Mouse (Mus musculus): ENCODE measurements at regions not wholly inside any gene's neighbourhood (a gene's known extent, or its start where the extent isn't known, plus 50 kb on each side); places are given as distances from the start of the nearest gene placed in this dataset.

DNA sequence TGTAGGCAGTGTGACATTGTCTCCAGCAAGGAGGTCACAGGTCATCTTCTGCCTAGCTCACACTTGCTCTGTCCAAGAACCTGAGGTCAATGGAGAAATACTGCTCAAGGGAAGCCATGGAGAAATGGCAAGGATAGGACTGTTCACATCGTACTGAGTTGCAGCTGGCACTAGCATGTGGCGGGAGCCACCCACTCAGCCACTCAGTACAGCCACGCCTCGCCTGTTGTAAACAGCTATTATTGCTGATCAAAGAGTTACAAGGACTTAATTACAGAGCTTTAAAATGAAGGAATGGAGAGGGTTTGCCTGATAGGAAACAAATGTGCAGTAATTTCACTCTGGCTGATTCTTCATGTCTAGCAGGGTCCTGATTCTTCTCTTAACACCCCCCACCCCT is 64.8 kb downstream of the Dll1 start:
- ATAC-seq (ENCODE audit: low FRiP score) = peak; percentile 61; the same call in 1 of the 2 replicates

DNA sequence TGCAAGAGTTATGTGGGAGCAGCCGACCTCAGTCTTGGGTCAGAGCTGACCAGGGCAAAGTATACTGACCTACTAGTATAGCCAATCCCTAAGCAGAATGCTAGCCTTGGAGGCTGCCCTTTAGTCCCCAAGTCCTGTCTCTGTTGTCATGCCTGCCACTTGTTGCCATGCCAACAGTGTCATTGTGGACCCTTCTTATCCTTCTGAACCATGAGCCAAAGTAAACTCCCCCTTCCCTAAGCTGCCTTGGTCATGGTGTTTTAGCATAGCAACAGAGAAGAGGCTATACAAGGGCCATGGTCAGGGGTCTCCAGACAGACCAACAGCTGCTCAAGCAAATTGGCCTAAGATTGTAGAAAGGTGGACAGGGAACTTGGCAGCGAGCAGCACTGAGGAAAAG is 66.2 kb downstream of the Dll1 start:
- WGBS = 76% methylated on average over 2 of the region's 2 CpGs

More for the DNA sequence above, 64.8 kb downstream of the Dll1 start:
- H3K27me3 ChIP-seq = 0 out of 2 replicates have a peak, but pooled peaks cover 4% of the 10 kb centered on the region
- peaks cover 6% of the 10 kb centered on the region; the same call in 1 of the 2 replicates for H3K4me1 ChIP-seq
- WGBS = 55% methylated on average over 4 of the region's 4 CpGs
- no peak overlapping the region for H3K4me2 ChIP-seq
- H3K9me3 ChIP-seq = no peaks in the 10 kb centered on the region
- no peak overlapping the region for H3K9ac ChIP-seq
- H3K4me3 ChIP-seq (replicated peaks) = no peak overlapping the region
- H3K36me3 ChIP-seq (replicated peaks) = no peaks in the 10 kb centered on the region
- no peak overlapping the region for H3K27ac ChIP-seq

DNA sequence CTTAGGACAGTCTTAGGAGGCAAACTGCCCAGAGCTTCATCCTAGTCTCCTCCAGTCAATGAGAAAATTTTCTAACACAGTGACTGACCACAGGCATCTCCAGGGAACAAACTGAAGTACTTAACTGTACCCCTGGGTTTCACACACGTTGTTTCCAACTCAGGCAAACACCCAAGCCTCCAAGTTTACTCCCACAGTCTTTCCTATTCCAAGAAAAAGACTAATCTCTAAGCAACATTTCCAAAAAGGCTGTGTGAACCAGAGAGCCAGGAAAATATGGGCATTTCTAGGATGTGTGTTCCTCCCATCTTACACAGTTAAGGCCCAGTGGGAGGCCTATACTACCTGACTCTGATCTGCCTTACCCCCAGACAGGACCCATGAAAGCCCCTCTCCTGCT is 74.6 kb downstream of the Dll1 start:
- Histone ChIP-seq H3K27ac (no peak overlapping the region), H3K9ac (no peak overlapping the region), H3K4me1 (no peaks in the 10 kb centered on the region), H3K27me3 (no peaks in the 10 kb centered on the region), H3K9me3 (no peaks in the 10 kb centered on the region), H3K4me3 (replicated peaks) (no peak overlapping the region), H3K4me2 (no peak overlapping the region), H3K36me3 (replicated peaks) (no peaks in the 10 kb centered on the region)
- ATAC-seq (ENCODE audit: low FRiP score) = no peak
- 60% methylated on average over 1 of the region's 1 CpGs for WGBS

More for the DNA sequence above, 66.2 kb downstream of the Dll1 start:
- Histone ChIP-seq H3K27ac (no peak overlapping the region), H3K4me1 (peaks cover 6% of the 10 kb centered on the region; the same call in 1 of the 2 replicates), H3K27me3 (0 out of 2 replicates have a peak, but pooled peaks cover 4% of the 10 kb centered on the region), H3K36me3 (replicated peaks) (no peaks in the 10 kb centered on the region), H3K4me2 (no peak overlapping the region), H3K9ac (no peak overlapping the region), H3K4me3 (replicated peaks) (no peak overlapping the region), H3K9me3 (no peaks in the 10 kb centered on the region)
- no peak for ATAC-seq (ENCODE audit: low FRiP score)

DNA sequence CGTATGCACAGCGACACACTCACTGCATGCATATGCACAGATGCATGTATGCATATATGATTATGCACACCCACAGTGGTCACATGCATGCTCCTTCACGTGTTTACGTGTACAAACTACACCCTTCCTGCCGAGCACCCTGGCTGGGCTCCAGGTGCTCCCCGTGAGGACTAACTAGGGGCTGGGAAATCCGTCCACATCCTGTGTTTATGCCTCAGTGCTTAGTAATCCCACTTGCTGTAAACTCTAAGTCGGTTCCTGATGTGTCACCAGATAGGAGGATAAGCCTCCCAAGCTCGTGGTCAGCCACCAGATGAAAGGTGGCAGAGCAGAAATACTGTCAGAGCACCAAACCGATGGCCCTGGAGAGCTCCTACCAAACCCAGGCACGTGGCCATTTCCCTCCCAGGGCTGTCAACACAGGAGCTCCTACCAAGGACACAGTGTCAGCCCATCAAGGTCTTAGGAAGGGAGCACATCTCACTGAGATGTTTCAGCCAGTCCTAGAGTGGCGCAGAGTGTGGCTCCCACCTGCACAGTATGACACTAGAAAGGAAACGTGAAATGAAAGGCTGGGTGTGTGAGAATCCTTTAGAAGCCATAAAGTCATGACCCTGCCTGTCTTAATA is 76.8 kb downstream of the Dll1 start:
- ATAC-seq (ENCODE audit: low FRiP score) = no peak
- H3K9me3 ChIP-seq = no peaks in the 10 kb centered on the region
- no peak overlapping the region for H3K4me3 ChIP-seq (replicated peaks)
- H3K36me3 ChIP-seq (replicated peaks) = no peaks in the 10 kb centered on the region
- no peaks in the 10 kb centered on the region for H3K4me1 ChIP-seq
- WGBS = 81% methylated on average over 13 of the region's 13 CpGs
- no peak overlapping the region for H3K27ac ChIP-seq
- H3K27me3 ChIP-seq = no peaks in the 10 kb centered on the region
- H3K9ac ChIP-seq = no peak overlapping the region
- no peak overlapping the region for H3K4me2 ChIP-seq

DNA sequence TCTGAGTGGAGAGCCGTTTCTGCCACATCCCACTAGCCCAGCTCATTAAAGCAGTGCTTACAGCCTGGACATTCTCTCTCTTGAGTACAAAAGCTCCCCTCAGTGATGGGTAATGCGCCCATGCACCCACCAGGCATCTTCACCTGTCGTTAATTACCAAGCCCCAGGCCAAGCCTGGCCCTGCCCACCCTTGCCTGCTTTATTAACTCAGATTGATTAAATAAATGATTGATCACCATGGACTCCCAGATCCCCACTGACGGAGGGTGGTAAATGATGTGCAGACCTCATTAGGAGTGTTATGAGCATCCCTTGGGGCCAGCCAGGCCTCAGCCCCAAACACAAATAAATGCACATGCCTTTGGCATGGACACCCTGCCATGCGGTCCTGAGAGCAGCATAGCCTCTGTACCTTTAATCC is 82.5 kb downstream of the Dll1 start:
- 33% methylated on average over 5 of the region's 5 CpGs for WGBS
- Histone ChIP-seq H3K9ac (no peak overlapping the region), H3K36me3 (replicated peaks) (no peaks in the 10 kb centered on the region), H3K4me1 (peaks cover 6% of the 10 kb centered on the region), H3K4me3 (replicated peaks) (no peak overlapping the region), H3K4me2 (no peak overlapping the region), H3K9me3 (no peaks in the 10 kb centered on the region), H3K27me3 (no peaks in the 10 kb centered on the region), H3K27ac (no peak overlapping the region)
- peak; percentile 58; the same call in 1 of the 2 replicates for ATAC-seq (ENCODE audit: low FRiP score)

DNA sequence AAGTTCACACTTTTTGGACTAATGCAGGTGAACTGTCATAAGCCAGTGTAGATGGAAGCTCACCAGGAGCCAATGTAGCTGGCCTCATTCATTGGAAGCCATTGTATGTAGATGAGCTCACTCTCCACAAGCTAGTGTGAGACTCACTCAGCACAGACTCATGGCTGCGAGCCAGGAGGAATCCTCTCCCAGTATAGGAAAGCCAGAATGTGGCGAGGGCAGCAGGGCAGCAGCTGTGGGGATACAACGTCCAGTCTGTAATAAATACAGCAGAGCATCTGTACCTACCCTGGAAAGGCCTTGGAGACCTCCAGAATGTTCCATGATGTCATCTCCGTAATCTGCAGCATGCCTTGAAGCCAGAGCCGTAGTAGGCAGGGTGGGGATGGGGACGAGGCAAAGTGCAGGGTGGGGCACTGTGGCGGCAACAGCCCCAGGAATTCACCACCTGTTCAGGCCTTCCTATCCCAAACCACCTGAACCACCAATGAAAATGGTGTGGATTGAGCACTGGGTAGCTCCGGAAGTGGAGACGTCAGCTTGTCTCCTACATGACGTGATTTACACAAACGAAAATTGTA is 84.1 kb downstream of the Dll1 start:
- Histone ChIP-seq H3K27me3 (no peaks in the 10 kb centered on the region), H3K9ac (no peak overlapping the region), H3K27ac (no peak overlapping the region), H3K36me3 (replicated peaks) (no peaks in the 10 kb centered on the region), H3K4me1 (peaks cover 6% of the 10 kb centered on the region), H3K4me3 (replicated peaks) (no peak overlapping the region), H3K9me3 (no peaks in the 10 kb centered on the region), H3K4me2 (no peak overlapping the region)
- ATAC-seq (ENCODE audit: low FRiP score) = no peak
- 88% methylated on average over 11 of the region's 11 CpGs for WGBS

DNA sequence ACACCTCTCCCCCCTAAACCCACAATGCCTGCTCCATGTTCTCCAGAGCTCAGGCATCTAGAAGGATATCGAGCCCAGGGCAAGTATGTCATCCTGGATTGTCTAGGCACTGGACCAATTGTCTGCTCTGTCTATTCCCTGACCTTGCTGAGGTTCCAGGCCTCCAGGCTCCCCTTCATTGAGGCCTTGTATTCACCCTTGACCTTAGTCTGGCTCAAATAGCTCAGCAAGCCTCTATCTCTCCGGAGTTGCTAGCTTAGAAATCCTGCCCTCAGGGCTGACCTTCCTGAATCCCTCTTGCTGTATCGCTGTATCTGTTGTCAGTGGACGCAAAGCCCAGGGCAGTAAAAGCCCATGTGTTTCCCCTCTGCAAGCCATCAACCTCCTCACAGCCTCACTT is 85.0 kb downstream of the Dll1 start:
- H3K27ac ChIP-seq = no peak overlapping the region
- ATAC-seq (ENCODE audit: low FRiP score) = no peak
- no peaks in the 10 kb centered on the region for H3K36me3 ChIP-seq (replicated peaks)
- no peak overlapping the region for H3K9ac ChIP-seq
- H3K9me3 ChIP-seq = no peaks in the 10 kb centered on the region
- no peaks in the 10 kb centered on the region for H3K27me3 ChIP-seq
- WGBS = 70% methylated on average over 4 of the region's 4 CpGs
- peaks cover 6% of the 10 kb centered on the region for H3K4me1 ChIP-seq
- H3K4me2 ChIP-seq = no peak overlapping the region
- no peak overlapping the region for H3K4me3 ChIP-seq (replicated peaks)

DNA sequence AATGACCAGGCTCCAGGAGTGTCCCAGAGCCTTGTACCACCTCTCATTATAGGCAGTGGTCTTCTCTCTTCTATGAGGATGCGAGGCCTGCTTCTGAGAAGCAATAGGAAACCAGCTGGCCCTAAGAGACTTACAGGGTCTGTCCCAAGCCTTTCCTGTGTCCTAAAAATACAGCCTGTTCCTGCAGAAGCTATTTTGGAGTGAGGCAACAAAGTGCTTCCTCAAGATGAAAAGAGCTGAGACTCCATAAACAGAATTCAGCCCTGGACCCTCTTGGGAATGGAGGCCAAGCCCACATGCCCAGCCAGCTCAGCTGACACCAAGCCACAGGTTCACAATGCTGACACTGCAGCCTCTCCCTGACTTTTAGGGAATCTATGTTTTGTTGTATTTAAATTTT is 86.3 kb downstream of the Dll1 start:
- ATAC-seq (ENCODE audit: low FRiP score) = no peak
- no peaks in the 10 kb centered on the region for H3K27me3 ChIP-seq
- no peaks in the 10 kb centered on the region for H3K36me3 ChIP-seq (replicated peaks)
- peaks cover 13% of the 10 kb centered on the region for H3K4me1 ChIP-seq
- H3K4me3 ChIP-seq (replicated peaks) = no peak overlapping the region
- no peak overlapping the region for H3K4me2 ChIP-seq
- no peak overlapping the region for H3K27ac ChIP-seq
- no peaks in the 10 kb centered on the region for H3K9me3 ChIP-seq
- no peak overlapping the region for H3K9ac ChIP-seq
- WGBS = 91% methylated on average over 1 of the region's 1 CpGs

DNA sequence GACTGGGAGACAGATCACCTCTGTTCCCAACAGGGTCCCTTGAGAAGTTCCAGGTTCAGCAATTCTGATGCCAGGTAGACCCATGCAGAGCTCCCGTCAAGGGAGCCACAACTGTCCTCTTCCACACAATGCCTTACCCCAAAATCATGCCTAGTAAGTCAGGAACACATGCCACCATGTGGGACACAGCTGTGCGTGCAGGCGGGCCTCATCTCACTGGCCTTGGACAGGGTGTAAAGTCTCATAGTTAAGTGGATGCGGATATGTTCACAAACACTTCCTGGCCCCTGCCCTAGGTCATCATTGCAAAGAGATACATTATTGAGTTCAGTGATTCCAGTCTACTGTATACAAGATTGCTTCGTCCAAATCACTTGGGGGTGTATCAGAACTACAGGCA is 87.6 kb downstream of the Dll1 start:
- 88% methylated on average over 5 of the region's 5 CpGs for WGBS
- no peak overlapping the region for H3K4me3 ChIP-seq (replicated peaks)
- no peaks in the 10 kb centered on the region for H3K9me3 ChIP-seq
- H3K4me2 ChIP-seq = no peak overlapping the region
- no peak for ATAC-seq (ENCODE audit: low FRiP score)
- H3K27me3 ChIP-seq = no peaks in the 10 kb centered on the region
- no peaks in the 10 kb centered on the region for H3K36me3 ChIP-seq (replicated peaks)
- peaks cover 15% of the 10 kb centered on the region for H3K4me1 ChIP-seq
- no peak overlapping the region for H3K27ac ChIP-seq
- no peak overlapping the region for H3K9ac ChIP-seq

DNA sequence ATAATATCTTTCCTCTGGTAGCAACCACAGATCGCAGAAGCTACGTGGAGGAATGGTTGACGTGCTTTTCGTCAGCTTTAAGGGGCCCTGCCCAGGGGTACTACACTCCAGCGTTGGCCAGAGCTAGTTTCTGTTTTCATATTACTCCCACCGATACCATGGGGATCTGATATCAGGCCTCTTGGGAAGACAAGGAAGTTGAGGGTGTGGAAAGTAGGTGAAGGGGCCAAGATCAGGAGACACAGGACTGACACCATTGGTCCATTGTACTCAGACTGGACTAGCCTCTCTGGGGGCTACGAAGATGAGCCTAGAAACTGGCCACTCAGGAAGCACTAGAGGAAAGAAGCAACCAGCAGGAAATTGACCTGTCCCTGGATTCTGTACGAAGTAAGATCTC is 88.0 kb downstream of the Dll1 start:
- H3K27me3 ChIP-seq = no peaks in the 10 kb centered on the region
- ATAC-seq (ENCODE audit: low FRiP score) = no peak
- no peak overlapping the region for H3K4me3 ChIP-seq (replicated peaks)
- 90% methylated on average over 8 of the region's 8 CpGs for WGBS
- H3K4me1 ChIP-seq = peaks cover 11% of the 10 kb centered on the region
- H3K27ac ChIP-seq = no peak overlapping the region
- H3K9ac ChIP-seq = no peak overlapping the region
- no peak overlapping the region for H3K4me2 ChIP-seq
- H3K9me3 ChIP-seq = no peaks in the 10 kb centered on the region
- H3K36me3 ChIP-seq (replicated peaks) = no peaks in the 10 kb centered on the region

DNA sequence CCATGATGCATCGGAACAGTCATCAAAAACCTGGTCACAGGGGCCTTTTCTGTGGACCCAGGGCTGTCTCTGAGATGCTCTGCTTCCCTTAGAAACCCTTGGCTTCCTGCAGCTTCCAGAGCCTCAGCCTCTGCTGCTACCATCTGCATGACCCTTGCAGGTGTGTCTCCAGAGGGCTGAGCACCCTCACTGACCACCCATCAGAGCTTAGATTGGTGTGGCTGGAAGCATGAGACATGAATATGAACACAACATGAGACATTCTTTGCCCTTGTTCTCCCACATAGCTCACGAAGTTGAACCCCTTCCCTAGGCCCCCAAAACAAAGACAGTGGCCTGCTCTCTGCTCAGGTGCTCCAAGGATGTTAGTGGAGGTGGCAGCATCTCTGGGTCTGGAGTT is 90.1 kb downstream of the Dll1 start:
- H3K4me2 ChIP-seq = no peak overlapping the region
- H3K4me1 ChIP-seq = peaks cover 11% of the 10 kb centered on the region
- no peak overlapping the region for H3K27ac ChIP-seq
- no peak for ATAC-seq (ENCODE audit: low FRiP score)
- H3K9ac ChIP-seq = no peak overlapping the region
- H3K9me3 ChIP-seq = no peaks in the 10 kb centered on the region
- 91% methylated on average over 2 of the region's 2 CpGs for WGBS
- no peaks in the 10 kb centered on the region for H3K27me3 ChIP-seq
- H3K36me3 ChIP-seq (replicated peaks) = no peaks in the 10 kb centered on the region
- H3K4me3 ChIP-seq (replicated peaks) = no peak overlapping the region

DNA sequence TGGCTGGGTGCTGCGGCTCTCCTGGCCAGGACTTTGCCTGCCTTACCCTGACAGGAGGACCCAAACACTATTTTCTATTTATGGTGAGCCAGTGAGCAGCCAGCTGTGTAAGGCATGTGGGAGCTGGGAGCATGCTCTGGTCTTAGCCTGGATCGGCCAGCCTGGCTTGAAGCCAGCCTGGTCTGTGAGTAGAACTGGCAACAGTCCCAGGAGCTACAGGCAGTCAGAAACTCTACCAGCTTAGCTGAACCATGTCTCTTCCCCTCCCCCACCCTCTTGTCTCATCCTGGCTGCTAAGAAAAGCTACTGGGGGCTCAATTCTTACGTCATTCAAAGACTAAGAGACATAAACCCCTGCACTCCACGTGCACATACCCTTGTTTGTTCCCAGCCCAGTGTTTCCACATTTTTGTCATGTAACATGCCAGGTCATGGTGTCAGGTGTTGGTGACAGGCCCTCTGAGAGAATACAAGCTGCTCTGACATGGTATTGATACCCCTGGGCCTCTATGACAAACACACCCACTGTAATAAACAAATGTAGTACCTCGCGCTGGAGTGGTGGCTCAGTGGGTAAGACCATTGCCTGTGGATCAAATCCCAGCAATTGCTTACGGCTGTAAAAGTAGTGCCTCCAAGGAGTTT is 91.2 kb downstream of the Dll1 start:
- no peaks in the 10 kb centered on the region for H3K36me3 ChIP-seq (replicated peaks)
- 64% methylated on average over 7 of the region's 7 CpGs for WGBS
- no peak overlapping the region for H3K9ac ChIP-seq
- no peak overlapping the region; the same call in 1 of the 2 replicates for H3K4me2 ChIP-seq
- peak overlapping the region; percentile 27 for H3K27ac ChIP-seq
- H3K9me3 ChIP-seq = no peaks in the 10 kb centered on the region
- no peaks in the 10 kb centered on the region for H3K27me3 ChIP-seq
- no peak overlapping the region for H3K4me3 ChIP-seq (replicated peaks)
- peaks cover 11% of the 10 kb centered on the region for H3K4me1 ChIP-seq
- ATAC-seq (ENCODE audit: low FRiP score) = peak; percentile 87

DNA sequence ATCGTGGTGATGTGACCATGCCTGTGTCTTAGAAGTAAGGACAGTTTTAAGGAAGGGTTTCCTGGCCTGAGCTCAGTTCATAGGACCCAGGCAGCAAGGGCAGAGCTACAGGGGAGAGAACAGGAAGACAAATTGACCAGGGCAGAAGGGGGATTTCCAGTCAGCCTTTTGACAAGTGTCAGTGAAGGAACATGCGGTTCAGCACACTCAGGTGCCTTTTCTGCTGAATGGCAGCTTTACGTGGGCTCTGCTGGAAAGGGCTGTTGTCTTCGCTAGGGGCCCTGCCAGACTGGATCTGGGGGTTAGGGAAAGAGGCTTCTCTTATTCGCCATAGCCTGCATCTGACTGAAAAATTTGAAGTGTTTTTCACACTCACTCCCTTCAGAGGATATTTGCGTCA is 106.8 kb downstream of the Dll1 start:
- ATAC-seq (ENCODE audit: low FRiP score) = no peak

More for the DNA sequence above, 106.8 kb downstream of the Dll1 start:
- Histone ChIP-seq H3K9me3 (no peaks in the 10 kb centered on the region), H3K27me3 (no peaks in the 10 kb centered on the region), H3K36me3 (replicated peaks) (no peaks in the 10 kb centered on the region), H3K27ac (no peak overlapping the region), H3K4me2 (no peak overlapping the region), H3K9ac (no peak overlapping the region), H3K4me1 (0 out of 2 replicates have a peak, but pooled peaks cover 2% of the 10 kb centered on the region), H3K4me3 (replicated peaks) (no peak overlapping the region)
- 63% methylated on average over 6 of the region's 6 CpGs for WGBS
